Mouse (Mus musculus) midbrain, embryonic 15.5 days (tissue): ENCODE data around the gene Sdr16c6. TPM values are rescaled to one million over a fixed set of nuclear protein-coding genes. Genes with fewer than 3 reads are reported as not detected.

Experiments
- ATAC-seq: fragments of 200-750 bp; cut with Nextera tagmentation; replicated peaks from 2 replicates; pipeline ENCODE4 v1.8.0; 2017; ENCODE audit warnings: moderate TSS enrichment
- H3K27ac ChIP-seq: fragments of 300-500 bp; sonication (generic); 2 replicates; pipeline ENCODE4 v1.5.1; 2015; ENCODE audit warnings: mild to moderate bottlenecking, inconsistent platforms
- H3K27me3 ChIP-seq: fragments of 300-500 bp; sonication (generic); replicated peaks from 2 replicates; pipeline ENCODE4 v1.6.1; 2015; ENCODE audit warnings: inconsistent platforms
- H3K36me3 ChIP-seq: fragments of 300-500 bp; sonication (generic); replicated peaks from 2 replicates; pipeline ENCODE4 v1.6.1; 2015; ENCODE audit warnings: inconsistent platforms
- H3K4me1 ChIP-seq: fragments of 300-500 bp; sonication (generic); 2 replicates; pipeline ENCODE4 v1.6.1; 2015; ENCODE audit warnings: inconsistent platforms
- H3K4me2 ChIP-seq: fragments of 300-500 bp; sonication (generic); 2 replicates; pipeline ENCODE4 v1.6.1; 2015; ENCODE audit warnings: inconsistent platforms, mild to moderate bottlenecking, moderate library complexity
- H3K4me3 ChIP-seq: fragments of 300-500 bp; sonication (generic); 2 replicates; pipeline ENCODE4 v1.5.1; 2015; ENCODE audit warnings: mild to moderate bottlenecking, inconsistent platforms
- H3K9ac ChIP-seq: fragments of 300-500 bp; sonication (generic); 2 replicates; pipeline ENCODE4 v1.6.1; 2015; ENCODE audit warnings: mild to moderate bottlenecking, inconsistent platforms
- H3K9me3 ChIP-seq: fragments of 300-500 bp; sonication (generic); 2 replicates; pipeline ENCODE4 v1.6.1; 2016; ENCODE audit warnings: inconsistent platforms
- WGBS: fragments of 180-500 bp; shearing (Covaris S2); methylation state at CpG from one replicate; pipeline ENCODE4 v1.1.7; 2015; ENCODE audit warnings: mixed read lengths; 5-methylcytosine and 5-hydroxymethylcytosine counted together
- polyA plus RNA-seq: library from polyadenylated mRNA; unstranded; fragments of >200 nt; fragmentation: Nextera tagmentation; extraction: Ambion mirVana; gene quantifications from 2 replicates; pipeline ENCODE4 v1.2.1, GENCODE M21; 2015

Sdr16c6 gene
- polyA plus RNA-seq: 0.09 TPM in 1 of 2 replicates, not detected in the other

GRCm38 (mm10) chr4:4077372-4077771, at the start of gene Sdr16c6:
Gene Sdr16c6, minus strand, starts transcription at chr4:4077522.
- Histone ChIP-seq H3K4me1 (no peaks in the 10 kb centered on the region), H3K4me3 (no peak within 1 kb of the TSS), H3K27ac (no peak within 1 kb of the TSS), H3K4me2 (no peak within 1 kb of the TSS), H3K9me3 (no peaks in the 10 kb centered on the region), H3K9ac (no peak within 1 kb of the TSS), H3K27me3 (no peaks in the 10 kb centered on the region), H3K36me3 (no peaks in the 10 kb centered on the region)
- WGBS: 90% methylated on average over 3 of the region's 3 CpGs
- ATAC-seq: no peak

GRCm38 (mm10) chr4:4080180-4080579, 2.9 kb upstream of the Sdr16c6 start:
- H3K4me3 ChIP-seq: no peak overlapping the region
- no peaks in the 10 kb centered on the region for H3K4me1 ChIP-seq
- H3K9ac ChIP-seq: no peak overlapping the region
- no peak overlapping the region for H3K27ac ChIP-seq
- H3K9me3 ChIP-seq: no peaks in the 10 kb centered on the region
- no peak for ATAC-seq
- no peaks in the 10 kb centered on the region for H3K36me3 ChIP-seq
- H3K27me3 ChIP-seq: no peaks in the 10 kb centered on the region
- H3K4me2 ChIP-seq: no peak overlapping the region

GRCm38 (mm10) chr4:4079132-4079531, 1.8 kb upstream of the Sdr16c6 start:
- no peaks in the 10 kb centered on the region for H3K9me3 ChIP-seq
- no peaks in the 10 kb centered on the region for H3K27me3 ChIP-seq
- ATAC-seq: no peak
- no peak overlapping the region for H3K27ac ChIP-seq
- no peak overlapping the region for H3K9ac ChIP-seq
- no peak overlapping the region for H3K4me3 ChIP-seq
- no peaks in the 10 kb centered on the region for H3K36me3 ChIP-seq
- WGBS: 80% methylated on average over 3 of the region's 3 CpGs
- no peak overlapping the region for H3K4me2 ChIP-seq
- H3K4me1 ChIP-seq: no peaks in the 10 kb centered on the region

GRCm38 (mm10) chr4:4076001-4076400, 1.3 kb downstream of the Sdr16c6 start:
- H3K36me3 ChIP-seq: no peaks in the 10 kb centered on the region
- ATAC-seq: no peak
- H3K9ac ChIP-seq: no peak overlapping the region
- H3K4me3 ChIP-seq: no peak overlapping the region
- no peak overlapping the region for H3K4me2 ChIP-seq
- H3K27me3 ChIP-seq: no peaks in the 10 kb centered on the region
- 98% methylated on average over 2 of the region's 2 CpGs for WGBS
- no peaks in the 10 kb centered on the region for H3K4me1 ChIP-seq
- no peaks in the 10 kb centered on the region for H3K9me3 ChIP-seq
- H3K27ac ChIP-seq: no peak overlapping the region

Other genes starting within 250 kb of the Sdr16c6 start
- gene Gm11808, start 103.9 kb downstream of the Sdr16c6 start, polyA plus RNA-seq: 469 and 488 TPM in 2 replicates